Mouse (Mus musculus): ENCODE results near the gene Rnf222.

DNA sequence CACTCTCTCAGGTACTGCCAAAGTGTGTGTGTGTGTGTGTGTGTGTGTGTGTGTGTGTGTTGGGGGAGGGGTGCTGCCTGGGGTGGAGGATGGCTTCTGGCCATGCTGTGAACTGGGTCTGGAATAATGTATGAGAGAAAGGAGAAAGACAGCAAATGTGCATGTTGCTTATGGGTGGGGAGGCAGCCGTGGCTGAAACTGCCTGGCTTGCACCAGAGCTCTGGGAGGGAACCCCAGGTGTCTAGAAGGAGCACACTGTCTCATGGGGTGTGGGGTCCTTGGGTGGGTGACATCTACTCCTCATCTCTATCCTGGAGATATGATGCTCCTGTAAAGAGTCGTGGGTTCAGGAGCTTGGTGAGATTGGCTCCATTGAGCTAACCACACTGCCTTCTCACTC is 300 bp downstream of the Rnf222 start:
- TF ChIP-seq CTCF (IDR thresholded peaks at IDR 0.05; ENCODE audit: borderline replicate concordance, extremely low read depth, insufficient read depth, insufficient read length), result no peak
- no peak for TF ChIP-seq POLR2A (IDR thresholded peaks at IDR 0.05; ENCODE audit: borderline replicate concordance, extremely low read depth, insufficient read depth, insufficient read length, poor library complexity, severe bottlenecking)
